Mouse (Mus musculus): Measurements from ENCODE around the gene Helq. TPM values are rescaled to one million over a fixed set of nuclear protein-coding genes. Genes with fewer than 3 reads are reported as not detected.

Helq gene
- polyA plus RNA-seq, 1 experiment from 2014 or later, result 6.3 TPM

GRCm38 (mm10) chr5:100776900-100777299 is 21.5 kb downstream of the Helq start:
- no peak for DNase-seq (ENCODE audit: low spot score)
- TF ChIP-seq EP300 (optimal IDR thresholded peaks at IDR 0.05) (no peak), CTCF (IDR thresholded peaks at IDR 0.05; ENCODE audit: low read depth) (no peak)
- H3K4me3 ChIP-seq (ENCODE audit: low read depth, low read length), result no peak overlapping the region
- H3K27ac ChIP-seq (replicated peaks), result no peak overlapping the region
- no peak for ATAC-seq (ENCODE audit: low FRiP score, low TSS enrichment)
- no peaks in the 10 kb centered on the region for H3K27me3 ChIP-seq (ENCODE audit: control insufficient read depth, insufficient read depth, low read length)
- H3K4me1 ChIP-seq (replicated peaks; ENCODE audit: control insufficient read depth, insufficient read depth), result no peaks in the 10 kb centered on the region
- no peak overlapping the region for H3K9ac ChIP-seq (ENCODE audit: low read length)
- H3K36me3 ChIP-seq (ENCODE audit: control insufficient read depth, insufficient read depth, low read length), result peaks cover 8% of the 10 kb centered on the region; the same call in 1 of the 2 replicates
- no peak overlapping the region for H3K4me2 ChIP-seq (replicated peaks; ENCODE audit: low read depth)
- 89% methylated on average over 5 of the region's 5 CpGs for WGBS
- H3K9me3 ChIP-seq (ENCODE audit: control insufficient read depth, low read length), result no peaks in the 10 kb centered on the region

GRCm38 (mm10) chr5:100775778-100776404 is 22.5 kb downstream of the Helq start:
- Histone ChIP-seq H3K4me1 (replicated peaks; ENCODE audit: control insufficient read depth, insufficient read depth) (no peaks in the 10 kb centered on the region), H3K27ac (replicated peaks) (no peak overlapping the region), H3K4me3 (ENCODE audit: low read depth, low read length) (no peak overlapping the region), H3K9ac (ENCODE audit: low read length) (no peak overlapping the region), H3K4me2 (replicated peaks; ENCODE audit: low read depth) (no peak overlapping the region), H3K27me3 (ENCODE audit: control insufficient read depth, insufficient read depth, low read length) (no peaks in the 10 kb centered on the region), H3K9me3 (ENCODE audit: control insufficient read depth, low read length) (no peaks in the 10 kb centered on the region), H3K36me3 (ENCODE audit: control insufficient read depth, insufficient read depth, low read length) (peaks cover 12% of the 10 kb centered on the region; the same call in 1 of the 2 replicates)
- no peak for TF ChIP-seq EP300 (optimal IDR thresholded peaks at IDR 0.05)
- TF ChIP-seq CTCF (IDR thresholded peaks at IDR 0.05; ENCODE audit: low read depth), result no peak
- ATAC-seq (ENCODE audit: low FRiP score, low TSS enrichment) (peak; percentile 38; the same call in 1 of the 2 replicates), DNase-seq (ENCODE audit: low spot score) (peak; percentile 17)
- 61% methylated on average over 13 of the region's 13 CpGs for WGBS

GRCm38 (mm10) chr5:100771575-100771974 is 26.8 kb downstream of the Helq start:
- no peak overlapping the region for H3K27ac ChIP-seq (replicated peaks)
- TF ChIP-seq EP300 (optimal IDR thresholded peaks at IDR 0.05), result no peak
- peaks cover 17% of the 10 kb centered on the region for H3K36me3 ChIP-seq (ENCODE audit: control insufficient read depth, insufficient read depth, low read length)
- H3K27me3 ChIP-seq (ENCODE audit: control insufficient read depth, insufficient read depth, low read length), result no peaks in the 10 kb centered on the region
- H3K9ac ChIP-seq (ENCODE audit: low read length), result no peak overlapping the region
- no peak overlapping the region for H3K4me2 ChIP-seq (replicated peaks; ENCODE audit: low read depth)
- 88% methylated on average over 4 of the region's 4 CpGs for WGBS
- no peak overlapping the region for H3K4me3 ChIP-seq (ENCODE audit: low read depth, low read length)
- H3K9me3 ChIP-seq (ENCODE audit: control insufficient read depth, low read length), result no peaks in the 10 kb centered on the region
- no peaks in the 10 kb centered on the region for H3K4me1 ChIP-seq (replicated peaks; ENCODE audit: control insufficient read depth, insufficient read depth)
- ATAC-seq (ENCODE audit: low FRiP score, low TSS enrichment) (no peak), DNase-seq (ENCODE audit: low spot score) (no peak)

GRCm38 (mm10) chr5:100766026-100766425 is 32.4 kb downstream of the Helq start:
- DNase-seq (ENCODE audit: low spot score) (no peak), ATAC-seq (ENCODE audit: low FRiP score, low TSS enrichment) (no peak)
- no peaks in the 10 kb centered on the region for H3K4me1 ChIP-seq (replicated peaks; ENCODE audit: control insufficient read depth, insufficient read depth)
- no peak overlapping the region for H3K4me2 ChIP-seq (replicated peaks; ENCODE audit: low read depth)
- H3K27ac ChIP-seq (replicated peaks), result no peak overlapping the region
- no peaks in the 10 kb centered on the region for H3K27me3 ChIP-seq (ENCODE audit: control insufficient read depth, insufficient read depth, low read length)
- no peak overlapping the region for H3K9ac ChIP-seq (ENCODE audit: low read length)
- 96% methylated on average over 7 of the region's 7 CpGs for WGBS
- H3K9me3 ChIP-seq (ENCODE audit: control insufficient read depth, low read length), result no peaks in the 10 kb centered on the region
- no peak for TF ChIP-seq EP300 (optimal IDR thresholded peaks at IDR 0.05)
- no peak for TF ChIP-seq CTCF (IDR thresholded peaks at IDR 0.05; ENCODE audit: low read depth)
- no peak overlapping the region for H3K4me3 ChIP-seq (ENCODE audit: low read depth, low read length)
- peaks cover 19% of the 10 kb centered on the region for H3K36me3 ChIP-seq (ENCODE audit: control insufficient read depth, insufficient read depth, low read length)

GRCm38 (mm10) chr5:100761736-100762135 is 36.7 kb downstream of the Helq start:
- DNase-seq (ENCODE audit: low spot score) (no peak), ATAC-seq (ENCODE audit: low FRiP score, low TSS enrichment) (no peak)
- no peaks in the 10 kb centered on the region for H3K9me3 ChIP-seq (ENCODE audit: control insufficient read depth, low read length)
- TF ChIP-seq CTCF (IDR thresholded peaks at IDR 0.05; ENCODE audit: low read depth) (no peak), EP300 (optimal IDR thresholded peaks at IDR 0.05) (no peak)
- 0 out of 2 replicates have a peak, but pooled peaks cover 10% of the 10 kb centered on the region for H3K36me3 ChIP-seq (ENCODE audit: control insufficient read depth, insufficient read depth, low read length)
- H3K4me1 ChIP-seq (replicated peaks; ENCODE audit: control insufficient read depth, insufficient read depth), result no peaks in the 10 kb centered on the region
- no peak overlapping the region for H3K27ac ChIP-seq (replicated peaks)
- 81% methylated on average over 7 of the region's 7 CpGs for WGBS
- H3K4me3 ChIP-seq (ENCODE audit: low read depth, low read length), result no peak overlapping the region
- no peaks in the 10 kb centered on the region for H3K27me3 ChIP-seq (ENCODE audit: control insufficient read depth, insufficient read depth, low read length)
- no peak overlapping the region for H3K9ac ChIP-seq (ENCODE audit: low read length)
- no peak overlapping the region for H3K4me2 ChIP-seq (replicated peaks; ENCODE audit: low read depth)

GRCm38 (mm10) chr5:100760049-100760663 is 38.2 kb downstream of the Helq start:
- no peaks in the 10 kb centered on the region for H3K9me3 ChIP-seq (ENCODE audit: control insufficient read depth, low read length)
- no peak overlapping the region for H3K4me3 ChIP-seq (ENCODE audit: low read depth, low read length)
- H3K27ac ChIP-seq (replicated peaks), result no peak overlapping the region
- no peak for TF ChIP-seq EP300 (optimal IDR thresholded peaks at IDR 0.05)
- TF ChIP-seq CTCF (IDR thresholded peaks at IDR 0.05; ENCODE audit: low read depth), result no peak
- H3K9ac ChIP-seq (ENCODE audit: low read length), result no peak overlapping the region
- peak; percentile 33 for DNase-seq (ENCODE audit: low spot score)
- H3K4me1 ChIP-seq (replicated peaks; ENCODE audit: control insufficient read depth, insufficient read depth), result no peaks in the 10 kb centered on the region
- 0 out of 2 replicates have a peak, but pooled peaks cover 8% of the 10 kb centered on the region for H3K36me3 ChIP-seq (ENCODE audit: control insufficient read depth, insufficient read depth, low read length)
- 69% methylated on average over 10 of the region's 10 CpGs for WGBS
- no peaks in the 10 kb centered on the region for H3K27me3 ChIP-seq (ENCODE audit: control insufficient read depth, insufficient read depth, low read length)
- no peak overlapping the region for H3K4me2 ChIP-seq (replicated peaks; ENCODE audit: low read depth)
- peak; percentile 93 for ATAC-seq (ENCODE audit: low FRiP score, low TSS enrichment)

All from stomach, postnatal 0 days (tissue).